22 mouse cellular contexts compared by ENCODE assay signal in genomic region chr11:84952611-84953010, GRCm38 (mm10). TPM values are rescaled to one million over a fixed set of nuclear protein-coding genes. Genes with fewer than 3 reads are reported as not detected.
A peak's percentile ranks its signal among the peaks of the same experiment; 100 is the strongest.
DNase-seq lines count a peak whose midpoint lies in the region; ATAC-seq and TF ChIP-seq lines count a peak whose summit lies in the region.
"Had no signal": no experiment of that assay in that cellular context is flagged by ENCODE, and none has a peak within 500 bp of the region (broad histone marks: within the 10 kb centered on the region; RNA-seq: fewer than 3 reads in every experiment).

No protein-coding gene starts in this region.

- no peak for TF ChIP-seq EP300 in lung, postnatal 0 days (IDR thresholded peaks at IDR 0.05)

- no peak overlapping the region for H3K4me2 ChIP-seq in intestine, embryonic 16.5 days (ENCODE audit: low read depth, low read length)
- H3K4me2 ChIP-seq in intestine, postnatal 0 days (replicated peaks; ENCODE audit: low read depth) = no peak overlapping the region
- no peak overlapping the region for H3K4me2 ChIP-seq in lung, postnatal 0 days (replicated peaks; ENCODE audit: low read depth, low read length)
- H3K4me2 ChIP-seq: embryonic facial prominence, embryonic 13.5 days; hindbrain, embryonic 12.5 days had no signal

- peaks cover 16% of the 10 kb centered on the region for H3K27me3 ChIP-seq in intestine, embryonic 16.5 days (replicated peaks; ENCODE audit: control insufficient read depth, insufficient read depth, low read length)
- H3K27me3 ChIP-seq in intestine, postnatal 0 days (replicated peaks; ENCODE audit: control insufficient read depth, insufficient read depth, low read length) = peaks cover 19% of the 10 kb centered on the region
- H3K27me3 ChIP-seq in lung, postnatal 0 days (replicated peaks; ENCODE audit: insufficient read depth, low read length) = peaks cover 3% of the 10 kb centered on the region; the same call in 1 of the 2 replicates

- no peaks in the 10 kb centered on the region for H3K36me3 ChIP-seq in intestine, embryonic 16.5 days (ENCODE audit: control insufficient read depth, insufficient read depth, low read length)
- H3K36me3 ChIP-seq in intestine, postnatal 0 days (ENCODE audit: control insufficient read depth, insufficient read depth) = no peaks in the 10 kb centered on the region
- no peaks in the 10 kb centered on the region for H3K36me3 ChIP-seq in lung, postnatal 0 days (ENCODE audit: insufficient read depth, low read length)
- H3K36me3 ChIP-seq: embryonic facial prominence, embryonic 13.5 days; heart, embryonic 10.5 days; hindbrain, embryonic 12.5 days had no signal

- no peak overlapping the region for H3K9ac ChIP-seq in intestine, embryonic 16.5 days (ENCODE audit: low read depth, low read length)
- no peak overlapping the region for H3K9ac ChIP-seq in intestine, postnatal 0 days (ENCODE audit: low read depth, low read length)
- H3K9ac ChIP-seq in lung, postnatal 0 days (replicated peaks; ENCODE audit: low read depth) = no peak overlapping the region
- H3K9ac ChIP-seq: embryonic facial prominence, embryonic 13.5 days; hindbrain, embryonic 12.5 days had no signal

- peak; percentile 39 for DNase-seq in lung, adult 2 months
- DNase-seq in lung, postnatal 0 days (ENCODE audit: low spot score) = peak; percentile 88
- DNase-seq in lung, postnatal 36 days = peak; percentile 89
- DNase-seq in thymus, postnatal 14 days = no peak
- DNase-seq in thymus, postnatal 25 days = no peak
- no peak for DNase-seq in B cell, adult 2 months
- DNase-seq: adrenal gland, postnatal 14 days; cerebellum, adult 18-20 months; cerebellum, adult 9-11 months; cerebellum, postnatal 36 days; gastrocnemius, adult 2 months; gastrocnemius, postnatal 25 days; heart, postnatal 10 days; heart, postnatal 4 days had no signal

- WGBS in intestine, embryonic 16.5 days = 28% methylated on average over 2 of the region's 2 CpGs
- WGBS in intestine, postnatal 0 days = 19% methylated on average over 2 of the region's 2 CpGs
- 49% methylated on average over 2 of the region's 2 CpGs for WGBS in lung, adult 2 months
- WGBS in lung, postnatal 0 days = 26% methylated on average over 2 of the region's 2 CpGs

- H3K4me3 ChIP-seq in intestine, embryonic 16.5 days (ENCODE audit: low read length) = no peak overlapping the region
- no peak overlapping the region for H3K4me3 ChIP-seq in intestine, postnatal 0 days (ENCODE audit: low read depth, low read length)
- no peak overlapping the region for H3K4me3 ChIP-seq in lung, adult 2 months (replicated peaks; ENCODE audit: extremely low read depth, low read depth, low read length)
- no peak overlapping the region for H3K4me3 ChIP-seq in lung, postnatal 0 days (ENCODE audit: low read depth, low read length)
- H3K4me3 ChIP-seq: embryonic facial prominence, embryonic 13.5 days; gastrocnemius, adult 2 months; heart, embryonic 10.5 days; hindbrain, embryonic 12.5 days had no signal

- no peak for TF ChIP-seq POLR2A in lung, adult 2 months (IDR thresholded peaks at IDR 0.05; ENCODE audit: borderline replicate concordance, extremely low read depth, low read depth, low read length)

- no peak for TF ChIP-seq CTCF in intestine, postnatal 0 days (IDR thresholded peaks at IDR 0.05; ENCODE audit: low read depth)
- TF ChIP-seq CTCF in lung, adult 2 months (IDR thresholded peaks at IDR 0.05; ENCODE audit: insufficient read depth, low read length) = no peak
- no peak for TF ChIP-seq CTCF in lung, postnatal 0 days (IDR thresholded peaks at IDR 0.05)

- H3K4me1 ChIP-seq in intestine, embryonic 16.5 days (ENCODE audit: control insufficient read depth, insufficient read depth, low read length) = peaks cover 2% of the 10 kb centered on the region; the same call in 1 of the 2 replicates
- no peaks in the 10 kb centered on the region for H3K4me1 ChIP-seq in intestine, postnatal 0 days (replicated peaks; ENCODE audit: control insufficient read depth, insufficient read depth, low read length)
- H3K4me1 ChIP-seq in lung, adult 2 months (ENCODE audit: control insufficient read depth, insufficient read depth, low read length) = no peaks in the 10 kb centered on the region; the same call in 1 of the 2 replicates
- H3K4me1 ChIP-seq in lung, postnatal 0 days (ENCODE audit: insufficient read depth, low read depth, low read length) = peaks cover 3% of the 10 kb centered on the region; the same call in 1 of the 2 replicates

- no peaks in the 10 kb centered on the region for H3K9me3 ChIP-seq in intestine, embryonic 16.5 days (ENCODE audit: control insufficient read depth, low read length)
- no peaks in the 10 kb centered on the region for H3K9me3 ChIP-seq in intestine, postnatal 0 days (ENCODE audit: control insufficient read depth)
- no peaks in the 10 kb centered on the region for H3K9me3 ChIP-seq in lung, postnatal 0 days (ENCODE audit: low read length)
- H3K9me3 ChIP-seq: embryonic facial prominence, embryonic 13.5 days; heart, embryonic 10.5 days; hindbrain, embryonic 12.5 days had no signal

- 0 out of 2 replicates have a peak, but pooled peaks have one; percentile 44 for ATAC-seq in intestine, embryonic 16.5 days
- no peak for ATAC-seq in intestine, postnatal 0 days
- peak; percentile 96 for ATAC-seq in lung, postnatal 0 days
- ATAC-seq: activated CD4-positive, CD25-positive, alpha-beta regulatory T cell, adult 4 months; forebrain, embryonic 14.5 days; Patski had no signal

- H3K27ac ChIP-seq in intestine, embryonic 16.5 days (ENCODE audit: low read length) = no peak overlapping the region
- H3K27ac ChIP-seq in intestine, postnatal 0 days (ENCODE audit: low read depth, low read length) = no peak overlapping the region
- no peak overlapping the region for H3K27ac ChIP-seq in lung, postnatal 0 days (ENCODE audit: low read length)
- H3K27ac ChIP-seq: embryonic facial prominence, embryonic 13.5 days; gastrocnemius, adult 2 months; heart, embryonic 10.5 days; hindbrain, embryonic 12.5 days had no signal

RNA-seq across cellular contexts. Expression of gene Car4, which starts 5.0 kb away (rescaled TPM):
- 0.15 and 0.32 TPM in 2 replicates for polyA plus RNA-seq in intestine, embryonic 16.5 days (2015; fragmentation: Nextera tagmentation; extraction: Ambion mirVana)
- 0.33 and 0.64 TPM in 2 replicates for polyA plus RNA-seq in intestine, postnatal 0 days (2015; fragmentation: Nextera tagmentation; extraction: Ambion mirVana)
- polyA plus RNA-seq in lung, adult 2 months (2012; rRNA removed) = 143 and 190 TPM in 2 replicates
- polyA plus RNA-seq in lung, postnatal 0 days (2015; fragmentation: Nextera tagmentation; extraction: Ambion mirVana) = 172 and 190 TPM in 2 replicates
- polyA plus RNA-seq: activated CD4-positive, CD25-positive, alpha-beta regulatory T cell, adult 4 months; embryonic facial prominence, embryonic 13.5 days; Patski had no signal

RNA-seq across cellular contexts. Expression of gene Znhit3, which starts 36.4 kb away (rescaled TPM):
- 43.6 and 49.6 TPM in 2 replicates for polyA plus RNA-seq in intestine, embryonic 16.5 days (2015; fragmentation: Nextera tagmentation; extraction: Ambion mirVana)
- polyA plus RNA-seq in intestine, postnatal 0 days (2015; fragmentation: Nextera tagmentation; extraction: Ambion mirVana) = 22.6 and 23.5 TPM in 2 replicates
- polyA plus RNA-seq in lung, adult 2 months (2012; rRNA removed) = 6.5 and 7.7 TPM in 2 replicates
- 24.1 and 27.5 TPM in 2 replicates for polyA plus RNA-seq in lung, postnatal 0 days (2015; fragmentation: Nextera tagmentation; extraction: Ambion mirVana)

Comparison
In these comparisons a context has a peak if more than half of its experiments do, and no peak if none do; other contexts are left out.
1. DNase-seq: peak in lung, adult 2 months (single experiment), lung, postnatal 0 days (single experiment) and lung, postnatal 36 days (single experiment); none in thymus, postnatal 14 days (single experiment), thymus, postnatal 25 days (single experiment) and B cell, adult 2 months (0 of 2).
2. RNA of gene Car4, which starts 5.0 kb away (polyA plus RNA-seq): 143 to 190 TPM in lung, adult 2 months and 172 to 190 TPM in lung, postnatal 0 days; 0.33 to 0.64 TPM in intestine, postnatal 0 days and 0.15 to 0.32 TPM in intestine, embryonic 16.5 days; every median in the first group is over 10 times any median in the second.